Mouse (Mus musculus) heart, embryonic 11.5 days (tissue): ENCODE results near the gene Mrpl38. TPM values are rescaled to one million over a fixed set of nuclear protein-coding genes. Genes with fewer than 3 reads are reported as not detected.

Experiments used
- ATAC-seq: fragments of 200-750 bp; cut with Nextera tagmentation; replicated peaks from 2 replicates; pipeline ENCODE4 v1.8.0; 2017; ENCODE audit warnings: moderate library complexity; ENCODE audit not compliant: insufficient number of reproducible peaks, low FRiP score, low TSS enrichment
- H3K27ac ChIP-seq: fragments of 300-500 bp; sonication (generic); 2 replicates; pipeline ENCODE4 v1.5.1; 2014; ENCODE audit warnings: mild to moderate bottlenecking, low read depth, low read length
- H3K27me3 ChIP-seq: fragments of 300-500 bp; sonication (generic); 2 replicates; pipeline ENCODE4 v1.6.1; 2014; ENCODE audit warnings: mild to moderate bottlenecking, low read length, mixed read lengths; ENCODE audit not compliant: control insufficient read depth, insufficient read depth
- H3K36me3 ChIP-seq: fragments of 300-500 bp; sonication (generic); 2 replicates; pipeline ENCODE4 v1.6.1; 2014; ENCODE audit warnings: mild to moderate bottlenecking, low read length, moderate library complexity, mixed read lengths; ENCODE audit not compliant: control insufficient read depth, insufficient read depth
- H3K4me1 ChIP-seq: fragments of 300-500 bp; sonication (generic); 2 replicates; pipeline ENCODE4 v1.6.1; 2014; ENCODE audit warnings: low read length; ENCODE audit not compliant: control insufficient read depth, insufficient read depth
- H3K4me2 ChIP-seq: fragments of 300-500 bp; sonication (generic); 2 replicates; pipeline ENCODE4 v1.6.1; 2014; ENCODE audit warnings: mild to moderate bottlenecking, moderate library complexity
- H3K4me3 ChIP-seq: fragments of 300-500 bp; sonication (generic); 2 replicates; pipeline ENCODE4 v1.5.1; 2014; ENCODE audit warnings: low read depth, low read length
- H3K9ac ChIP-seq: fragments of 300-500 bp; sonication (generic); 2 replicates; pipeline ENCODE4 v1.6.1; 2014; ENCODE audit warnings: mild to moderate bottlenecking, low read depth, low read length, moderate library complexity
- H3K9me3 ChIP-seq: fragments of 300-500 bp; sonication (generic); replicated peaks from 2 replicates; pipeline ENCODE4 v1.6.1; 2016; ENCODE audit warnings: low read length; ENCODE audit not compliant: control insufficient read depth
- WGBS: fragments of 180-500 bp; shearing (Covaris S2); extraction: QIAGEN DNeasy Blood & Tissue Kit; methylation state at CpG from one replicate; pipeline ENCODE4 v1.1.7; 2014; ENCODE audit not compliant: insufficient replicate concordance; 5-methylcytosine and 5-hydroxymethylcytosine counted together
- polyA plus RNA-seq: library from polyadenylated mRNA; unstranded; fragments of >200 nt; fragmentation: Nextera tagmentation; extraction: Ambion mirVana; gene quantifications from 2 replicates; pipeline ENCODE4 v1.2.1, GENCODE M21; 2014

Gene Mrpl38
- polyA plus RNA-seq, 1 experiment from 2014 or later: 116 TPM

DNA sequence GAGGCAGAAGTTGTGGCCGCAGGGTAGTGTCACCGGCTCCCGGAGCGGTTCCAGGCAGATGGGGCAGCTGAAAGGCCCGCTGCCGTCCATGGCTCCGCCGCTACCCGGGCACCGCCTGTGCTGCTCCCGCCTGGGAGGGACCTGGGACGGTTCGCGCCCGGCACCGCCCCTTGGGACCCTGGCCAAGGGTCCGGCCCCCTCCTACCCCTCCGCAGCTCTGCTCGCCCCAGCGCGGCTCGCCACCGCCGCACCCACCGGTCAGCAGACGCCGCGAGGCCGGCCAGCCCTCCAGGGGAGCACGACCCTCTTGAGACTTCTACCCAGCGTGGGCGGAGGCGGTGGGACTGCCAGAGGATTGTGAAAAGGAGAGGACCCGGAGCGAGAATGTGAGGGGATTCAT lies 28.5 kb downstream of the Mrpl38 start:
- Histone ChIP-seq H3K4me3 (peak overlapping the region; percentile 71), H3K9me3 (no peaks in the 10 kb centered on the region), H3K27me3 (peaks cover 21% of the 10 kb centered on the region), H3K36me3 (no peaks in the 10 kb centered on the region), H3K27ac (peak overlapping the region; percentile 79), H3K4me1 (peaks cover 45% of the 10 kb centered on the region), H3K4me2 (peak overlapping the region; percentile 87), H3K9ac (peak overlapping the region; percentile 84)
- ATAC-seq: peak; percentile 76
- WGBS: 1% methylated on average over 35 of the region's 35 CpGs

- H3K4me3 ChIP-seq: peak overlapping the region; percentile 71
- no peaks in the 10 kb centered on the region for H3K9me3 ChIP-seq
- H3K4me2 ChIP-seq: peak overlapping the region; percentile 87
- peaks cover 21% of the 10 kb centered on the region for H3K27me3 ChIP-seq
- peaks cover 49% of the 10 kb centered on the region for H3K4me1 ChIP-seq
- 2% methylated on average over 69 of the region's 70 CpGs for WGBS
- ATAC-seq: no peak
- peak overlapping the region; percentile 79 for H3K27ac ChIP-seq
- H3K36me3 ChIP-seq: no peaks in the 10 kb centered on the region
- peak overlapping the region; percentile 84 for H3K9ac ChIP-seq
These were observed 29.1 kb downstream of the Mrpl38 start for GRCm38 (mm10) chr11:116109441-116110081.

- Histone ChIP-seq H3K9me3 (no peaks in the 10 kb centered on the region), H3K9ac (peak overlapping the region; percentile 84), H3K36me3 (no peaks in the 10 kb centered on the region), H3K4me2 (peak overlapping the region; percentile 87), H3K27me3 (peaks cover 21% of the 10 kb centered on the region), H3K4me1 (peaks cover 59% of the 10 kb centered on the region), H3K27ac (peak overlapping the region; percentile 79; the same call in 1 of the 2 replicates), H3K4me3 (peak overlapping the region; percentile 71)
- 9% methylated on average over 23 of the region's 23 CpGs for WGBS
- ATAC-seq: no peak
These were observed 30.1 kb downstream of the Mrpl38 start for GRCm38 (mm10) chr11:116108464-116109137.

DNA sequence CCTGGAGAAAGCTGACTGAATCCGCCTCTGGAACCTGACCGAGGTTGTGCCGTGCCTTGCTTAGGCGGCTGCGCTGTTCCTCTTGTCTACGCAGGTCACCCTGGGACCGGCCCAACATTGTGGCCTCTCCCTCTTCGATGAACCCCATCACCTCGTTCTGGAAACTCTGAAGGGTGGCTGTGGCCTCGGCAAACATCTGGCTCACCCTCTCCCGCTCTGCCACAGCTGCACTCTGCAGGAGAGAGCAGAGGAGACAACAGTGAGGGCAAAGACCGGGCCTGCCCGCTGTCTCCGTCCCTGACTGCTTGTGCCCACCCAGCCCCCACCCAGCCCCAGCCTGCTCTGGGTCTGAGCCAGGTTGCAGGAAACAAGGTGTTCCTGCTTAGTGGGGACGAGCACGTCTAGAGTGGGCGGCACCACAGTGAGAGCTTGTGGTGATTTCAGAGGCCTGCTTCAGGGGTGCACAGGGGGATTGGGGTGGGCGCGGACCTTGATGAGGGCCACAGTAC lies 30.8 kb downstream of the Mrpl38 start:
- no peaks in the 10 kb centered on the region for H3K36me3 ChIP-seq
- no peak overlapping the region for H3K27ac ChIP-seq
- no peak for ATAC-seq
- WGBS: 19% methylated on average over 19 of the region's 19 CpGs
- H3K9ac ChIP-seq: peak overlapping the region; percentile 84
- H3K4me2 ChIP-seq: peak overlapping the region; percentile 87
- H3K4me1 ChIP-seq: peaks cover 66% of the 10 kb centered on the region
- no peaks in the 10 kb centered on the region for H3K9me3 ChIP-seq
- H3K27me3 ChIP-seq: peaks cover 21% of the 10 kb centered on the region
- peak overlapping the region; percentile 71 for H3K4me3 ChIP-seq

- Histone ChIP-seq H3K9me3 (no peaks in the 10 kb centered on the region), H3K4me2 (peak overlapping the region; percentile 87), H3K27ac (0 out of 2 replicates have a peak overlapping the region, but pooled peaks have one; percentile 5), H3K4me1 (peaks cover 69% of the 10 kb centered on the region), H3K27me3 (peaks cover 21% of the 10 kb centered on the region), H3K9ac (peak overlapping the region; percentile 84; the same call in 1 of the 2 replicates), H3K4me3 (peak overlapping the region; percentile 71; the same call in 1 of the 2 replicates), H3K36me3 (no peaks in the 10 kb centered on the region)
- 27% methylated on average over 14 of the region's 14 CpGs for WGBS
- ATAC-seq: no peak
These were observed 31.5 kb downstream of the Mrpl38 start for GRCm38 (mm10) chr11:116106963-116107776.

DNA sequence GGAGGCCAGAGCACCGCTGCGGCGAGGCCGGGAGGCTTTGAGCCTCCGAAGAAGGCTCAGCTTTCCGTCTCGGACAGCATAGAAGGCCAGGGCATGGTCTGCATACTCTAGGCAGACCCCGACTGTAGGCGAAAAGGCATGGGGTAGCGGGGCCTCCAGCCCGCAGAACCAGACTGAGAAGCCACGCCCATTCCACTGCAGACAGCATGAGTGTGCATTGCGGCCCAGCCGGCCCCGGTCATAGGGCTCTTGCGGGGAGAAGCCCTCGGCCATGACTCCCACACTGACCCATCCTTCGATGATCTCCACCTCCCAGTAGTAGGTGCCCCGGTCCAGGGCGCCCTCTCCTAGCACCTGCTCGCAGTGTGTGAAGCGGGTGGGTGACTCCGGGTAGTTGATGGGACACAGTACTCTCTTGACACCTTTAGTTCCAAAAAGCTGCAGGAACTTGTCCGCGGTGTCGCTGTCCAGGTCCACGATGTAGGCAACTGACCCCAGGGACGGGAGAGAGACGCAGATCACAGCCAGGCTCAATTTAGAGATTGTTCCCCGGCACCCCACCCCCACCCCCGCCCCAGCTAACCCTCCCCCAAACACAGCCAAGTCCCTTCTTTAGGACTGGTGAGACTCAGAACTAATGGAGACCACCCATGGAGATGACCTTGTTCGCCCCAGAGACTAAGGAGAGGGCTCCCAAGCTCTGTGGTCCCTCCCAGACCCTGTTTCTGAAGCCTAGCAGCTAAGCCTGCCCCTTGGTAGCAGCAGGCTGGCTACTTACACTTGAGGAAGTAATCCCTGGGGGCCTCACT lies 32.3 kb downstream of the Mrpl38 start:
- Histone ChIP-seq H3K9me3 (no peaks in the 10 kb centered on the region), H3K4me3 (peak overlapping the region; percentile 71), H3K4me1 (peaks cover 77% of the 10 kb centered on the region), H3K36me3 (no peaks in the 10 kb centered on the region), H3K27me3 (peaks cover 21% of the 10 kb centered on the region), H3K27ac (peak overlapping the region; percentile 24), H3K9ac (peak overlapping the region; percentile 36), H3K4me2 (peak overlapping the region; percentile 87)
- 31% methylated on average over 32 of the region's 32 CpGs for WGBS
- ATAC-seq: no peak

DNA sequence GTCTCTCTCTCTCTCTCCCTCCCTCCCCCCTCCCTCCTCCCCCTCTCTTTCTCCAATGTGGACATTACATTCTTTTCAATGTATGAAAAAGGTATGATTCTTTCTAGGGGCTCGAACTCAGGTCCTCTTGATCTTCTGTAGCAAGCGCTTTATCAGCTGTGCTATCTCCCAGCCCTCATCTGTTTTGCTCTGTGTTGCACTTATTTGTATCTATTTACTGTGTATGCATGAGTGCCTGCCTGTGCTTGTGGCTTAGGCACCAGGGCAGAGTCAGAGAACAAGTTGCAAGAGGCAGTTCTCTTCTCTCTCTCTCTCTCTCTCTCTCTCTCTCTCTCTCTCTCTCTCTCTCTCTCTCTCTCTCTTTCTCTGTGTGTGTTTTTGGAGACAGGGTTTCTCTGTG lies 33.6 kb downstream of the Mrpl38 start:
- Histone ChIP-seq H3K9ac (no peak overlapping the region), H3K4me1 (peaks cover 83% of the 10 kb centered on the region)
- no peak for ATAC-seq

More for the DNA sequence above, 33.6 kb downstream of the Mrpl38 start:
- Histone ChIP-seq H3K27ac (peak overlapping the region; percentile 96), H3K9me3 (no peaks in the 10 kb centered on the region), H3K36me3 (no peaks in the 10 kb centered on the region), H3K27me3 (peaks cover 20% of the 10 kb centered on the region), H3K4me3 (no peak overlapping the region), H3K4me2 (no peak overlapping the region)
- WGBS: 75% methylated on average over 2 of the region's 2 CpGs
